Mouse (Mus musculus): ENCODE data around the gene Krtap19-2. TPM values are rescaled to one million over a fixed set of nuclear protein-coding genes. Genes with fewer than 3 reads are reported as not detected.

Krtap19-2 gene
- polyA plus RNA-seq, 1 experiment from 2014 or later: not detected

DNA sequence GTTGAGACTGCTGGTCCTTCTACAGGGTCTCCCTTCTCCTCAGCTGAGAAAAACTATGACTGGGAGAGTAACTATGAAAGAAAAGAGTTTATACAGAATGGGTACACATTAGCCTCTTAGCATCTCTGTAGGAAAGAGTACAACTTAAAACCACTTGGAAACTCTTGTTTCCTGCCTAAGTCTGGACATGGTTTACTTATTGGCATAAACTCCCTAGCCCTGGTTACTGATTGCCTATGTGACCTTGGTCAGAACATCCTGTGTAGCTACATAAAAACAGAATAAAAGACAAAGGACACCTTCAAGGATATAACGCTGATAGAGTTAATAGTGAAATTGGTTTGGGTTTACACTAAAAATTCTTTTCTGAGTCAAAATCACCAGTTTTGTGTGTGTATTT is 26.7 kb downstream of the Krtap19-2 start:
- no peak overlapping the region for H3K4me2 ChIP-seq (ENCODE audit: low read depth)
- H3K36me3 ChIP-seq (ENCODE audit: control insufficient read depth, insufficient read depth, low read length): no peaks in the 10 kb centered on the region
- no peak for DNase-seq (ENCODE audit: low spot score)
- H3K9me3 ChIP-seq (ENCODE audit: control insufficient read depth, low read length): no peaks in the 10 kb centered on the region
- H3K27me3 ChIP-seq (ENCODE audit: control insufficient read depth, insufficient read depth, low read length): no peaks in the 10 kb centered on the region
- no peak overlapping the region for H3K9ac ChIP-seq (ENCODE audit: low read length)
- H3K4me3 ChIP-seq (ENCODE audit: low read depth, low read length): no peak overlapping the region
- H3K27ac ChIP-seq (ENCODE audit: low read depth, low read length): no peak overlapping the region
- 92% methylated on average over 1 of the region's 1 CpGs for WGBS
- no peaks in the 10 kb centered on the region for H3K4me1 ChIP-seq (ENCODE audit: control insufficient read depth, insufficient read depth, low read length)
- no peak for ATAC-seq (ENCODE audit: insufficient read depth, low FRiP score, low TSS enrichment)

DNA sequence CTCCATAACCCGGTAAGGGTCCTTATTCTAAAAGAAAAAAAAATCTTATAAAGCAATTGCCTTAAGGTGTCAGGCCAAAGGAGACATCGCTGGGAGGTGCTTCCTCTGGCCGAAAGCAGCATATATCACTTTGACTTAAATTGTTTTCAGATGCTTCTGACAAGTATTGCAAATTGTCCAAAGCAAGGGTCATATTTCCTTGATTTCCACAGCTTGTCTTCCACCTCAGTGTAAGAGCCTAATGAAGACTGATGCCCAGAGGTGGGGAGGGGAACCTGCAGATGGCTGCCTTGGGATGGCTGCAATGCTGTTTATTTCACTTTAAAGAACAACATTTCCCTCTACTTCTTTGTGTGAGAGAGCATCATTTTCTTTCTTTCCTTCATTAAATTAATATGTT is 47.1 kb downstream of the Krtap19-2 start:
- H3K4me3 ChIP-seq (ENCODE audit: low read depth, low read length): no peak overlapping the region
- DNase-seq (ENCODE audit: low spot score): peak; percentile 14
- WGBS: 24% methylated on average over 3 of the region's 3 CpGs
- H3K9me3 ChIP-seq (ENCODE audit: control insufficient read depth, low read length): no peaks in the 10 kb centered on the region
- H3K27me3 ChIP-seq (ENCODE audit: control insufficient read depth, insufficient read depth, low read length): no peaks in the 10 kb centered on the region
- H3K9ac ChIP-seq (ENCODE audit: low read length): no peak overlapping the region
- H3K36me3 ChIP-seq (ENCODE audit: control insufficient read depth, insufficient read depth, low read length): no peaks in the 10 kb centered on the region
- H3K4me1 ChIP-seq (ENCODE audit: control insufficient read depth, insufficient read depth, low read length): no peaks in the 10 kb centered on the region
- ATAC-seq (ENCODE audit: insufficient read depth, low FRiP score, low TSS enrichment): peak; percentile 56
- no peak overlapping the region for H3K27ac ChIP-seq (ENCODE audit: low read depth, low read length)
- no peak overlapping the region for H3K4me2 ChIP-seq (ENCODE audit: low read depth)

DNA sequence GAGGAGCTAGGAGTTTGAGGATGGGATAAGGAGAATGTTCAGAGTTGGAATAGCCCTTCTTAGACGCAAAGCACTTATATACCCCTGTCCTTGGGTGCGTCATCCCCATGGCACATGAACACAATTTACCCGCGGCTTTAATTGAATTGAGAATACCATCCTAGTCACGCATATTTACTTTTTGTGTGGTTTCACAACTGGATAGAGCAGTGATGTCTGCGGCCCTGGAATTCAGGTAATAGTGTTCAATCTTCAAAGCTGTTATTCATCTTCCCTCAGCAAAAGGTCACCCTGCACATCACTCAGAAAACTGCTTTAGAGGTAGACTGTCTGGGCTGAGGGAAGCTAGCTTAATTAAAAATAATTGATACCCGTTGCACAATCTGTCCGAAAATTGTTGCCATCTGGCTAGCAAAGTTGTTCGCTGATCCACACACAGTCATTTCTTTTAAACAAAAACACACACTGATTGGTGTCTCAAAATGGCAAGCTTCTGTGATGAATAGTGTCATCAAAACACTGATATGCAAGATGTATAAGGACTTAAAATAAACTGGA is 47.9 kb downstream of the Krtap19-2 start, which contains the start of gene Krtap14:
Gene Krtap14 (minus strand): TSS at position 51 of the 558 bp plus-strand sequence.
- no peaks in the 10 kb centered on the region for H3K27me3 ChIP-seq (ENCODE audit: control insufficient read depth, insufficient read depth, low read length)
- 73% methylated on average over 9 of the region's 9 CpGs for WGBS
- H3K4me1 ChIP-seq (ENCODE audit: control insufficient read depth, insufficient read depth, low read length): no peaks in the 10 kb centered on the region
- no peak within 1 kb of the TSS for H3K27ac ChIP-seq (ENCODE audit: low read depth, low read length)
- H3K9me3 ChIP-seq (ENCODE audit: control insufficient read depth, low read length): no peaks in the 10 kb centered on the region
- DNase-seq (ENCODE audit: low spot score): no peak
- H3K9ac ChIP-seq (ENCODE audit: low read length): no peak within 1 kb of the TSS
- no peak within 1 kb of the TSS for H3K4me2 ChIP-seq (ENCODE audit: low read depth)
- no peak within 1 kb of the TSS for H3K4me3 ChIP-seq (ENCODE audit: low read depth, low read length)
- H3K36me3 ChIP-seq (ENCODE audit: control insufficient read depth, insufficient read depth, low read length): no peaks in the 10 kb centered on the region
- no peak for ATAC-seq (ENCODE audit: insufficient read depth, low FRiP score, low TSS enrichment)

DNA sequence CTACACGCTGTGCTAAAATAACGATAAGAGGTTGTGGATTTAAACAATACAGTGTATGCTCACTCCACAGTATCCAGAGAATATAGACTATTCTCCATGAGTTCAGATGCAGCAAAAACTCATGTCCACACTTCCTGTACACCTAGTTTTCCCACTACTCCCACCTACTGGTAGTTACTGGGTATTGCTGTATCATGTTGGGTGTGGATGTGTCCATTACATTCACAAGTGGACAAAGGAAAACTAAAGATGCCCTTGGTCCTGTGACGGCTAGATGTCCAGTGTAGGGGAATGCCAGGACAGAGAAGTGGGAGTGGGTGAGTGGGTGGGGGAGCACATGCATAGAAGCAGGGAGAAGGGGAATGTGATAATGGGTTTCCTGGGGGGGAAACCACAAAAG is 50.3 kb downstream of the Krtap19-2 start:
- ATAC-seq (ENCODE audit: insufficient read depth, low FRiP score, low TSS enrichment) (peak; percentile 45; the same call in 1 of the 2 replicates), DNase-seq (ENCODE audit: low spot score) (no peak)
- WGBS: 75% methylated on average over 3 of the region's 3 CpGs

More for the DNA sequence above, 50.3 kb downstream of the Krtap19-2 start:
- Histone ChIP-seq H3K27ac (ENCODE audit: low read depth, low read length) (no peak overlapping the region), H3K9ac (ENCODE audit: low read length) (no peak overlapping the region), H3K4me2 (ENCODE audit: low read depth) (no peak overlapping the region), H3K4me1 (ENCODE audit: control insufficient read depth, insufficient read depth, low read length) (no peaks in the 10 kb centered on the region), H3K4me3 (ENCODE audit: low read depth, low read length) (no peak overlapping the region), H3K36me3 (ENCODE audit: control insufficient read depth, insufficient read depth, low read length) (no peaks in the 10 kb centered on the region), H3K9me3 (ENCODE audit: control insufficient read depth, low read length) (no peaks in the 10 kb centered on the region), H3K27me3 (ENCODE audit: control insufficient read depth, insufficient read depth, low read length) (no peaks in the 10 kb centered on the region)

Other genes with a start within 250 kb of the Krtap19-2 start
- not detected in 2 replicates for gene 2310079G19Rik, start 246.6 kb downstream of the Krtap19-2 start, polyA plus RNA-seq (2014; fragmentation: Nextera tagmentation; extraction: Ambion mirVana)
- gene Krtap26-1, start 226.5 kb downstream of the Krtap19-2 start, polyA plus RNA-seq (2014; fragmentation: Nextera tagmentation; extraction: Ambion mirVana): not detected in 2 replicates
- not detected in 2 replicates for gene Krtap27-1, start 202.6 kb downstream of the Krtap19-2 start, polyA plus RNA-seq (2014; fragmentation: Nextera tagmentation; extraction: Ambion mirVana)
- not detected in 2 replicates for gene 2310061N02Rik, start 166.3 kb downstream of the Krtap19-2 start, polyA plus RNA-seq (2014; fragmentation: Nextera tagmentation; extraction: Ambion mirVana)
- not detected in 2 replicates for gene Krtap13-1, start 145.4 kb downstream of the Krtap19-2 start, polyA plus RNA-seq (2014; fragmentation: Nextera tagmentation; extraction: Ambion mirVana)
- gene Krtap13, start 122.6 kb downstream of the Krtap19-2 start, polyA plus RNA-seq (2014; fragmentation: Nextera tagmentation; extraction: Ambion mirVana): not detected in 2 replicates
- not detected in 2 replicates for gene 2310034C09Rik, start 115.4 kb downstream of the Krtap19-2 start, polyA plus RNA-seq (2014; fragmentation: Nextera tagmentation; extraction: Ambion mirVana)
- not detected in 2 replicates for gene 2310057N15Rik, start 100.1 kb downstream of the Krtap19-2 start, polyA plus RNA-seq (2014; fragmentation: Nextera tagmentation; extraction: Ambion mirVana)
- gene Gm5965, start 96.4 kb downstream of the Krtap19-2 start, polyA plus RNA-seq (2014; fragmentation: Nextera tagmentation; extraction: Ambion mirVana): not detected in 2 replicates
- not detected in 2 replicates for gene Gm20741, start 62.0 kb downstream of the Krtap19-2 start, polyA plus RNA-seq (2014; fragmentation: Nextera tagmentation; extraction: Ambion mirVana)
- gene Krtap15, start 54.1 kb downstream of the Krtap19-2 start, polyA plus RNA-seq (2014; fragmentation: Nextera tagmentation; extraction: Ambion mirVana): not detected in 2 replicates
- gene Krtap14, start 48.1 kb downstream of the Krtap19-2 start, polyA plus RNA-seq (2014; fragmentation: Nextera tagmentation; extraction: Ambion mirVana): not detected in 2 replicates
- gene Krtap19-1, start 4.9 kb downstream of the Krtap19-2 start, polyA plus RNA-seq (2014; fragmentation: Nextera tagmentation; extraction: Ambion mirVana): not detected in 2 replicates
- not detected in 2 replicates for gene Krtap19-3, start 3.8 kb upstream of the Krtap19-2 start, polyA plus RNA-seq (2014; fragmentation: Nextera tagmentation; extraction: Ambion mirVana)
- gene Krtap19-4, start 10.8 kb upstream of the Krtap19-2 start, polyA plus RNA-seq (2014; fragmentation: Nextera tagmentation; extraction: Ambion mirVana): not detected in 2 replicates
- gene Krtap19-5, start 22.2 kb upstream of the Krtap19-2 start, polyA plus RNA-seq (2014; fragmentation: Nextera tagmentation; extraction: Ambion mirVana): not detected in 2 replicates
- not detected in 2 replicates for gene Krtap19-9b, start 58.0 kb upstream of the Krtap19-2 start, polyA plus RNA-seq (2014; fragmentation: Nextera tagmentation; extraction: Ambion mirVana)
- not detected in 2 replicates for gene Krtap16-3, start 88.6 kb upstream of the Krtap19-2 start, polyA plus RNA-seq (2014; fragmentation: Nextera tagmentation; extraction: Ambion mirVana)
- not detected in 2 replicates for gene Krtap22-2, start 136.5 kb upstream of the Krtap19-2 start, polyA plus RNA-seq (2014; fragmentation: Nextera tagmentation; extraction: Ambion mirVana)
- not detected in 2 replicates for gene Gm10229, start 141.0 kb upstream of the Krtap19-2 start, polyA plus RNA-seq (2014; fragmentation: Nextera tagmentation; extraction: Ambion mirVana)
- not detected in 2 replicates for gene Krtap6-1, start 157.4 kb upstream of the Krtap19-2 start, polyA plus RNA-seq (2014; fragmentation: Nextera tagmentation; extraction: Ambion mirVana)
- gene Gm10228, start 167.2 kb upstream of the Krtap19-2 start, polyA plus RNA-seq (2014; fragmentation: Nextera tagmentation; extraction: Ambion mirVana): not detected in 2 replicates
- not detected in 2 replicates for gene Krtap6-5, start 173.6 kb upstream of the Krtap19-2 start, polyA plus RNA-seq (2014; fragmentation: Nextera tagmentation; extraction: Ambion mirVana)
- not detected in 2 replicates for gene 1110025L11Rik, start 189.7 kb upstream of the Krtap19-2 start, polyA plus RNA-seq (2014; fragmentation: Nextera tagmentation; extraction: Ambion mirVana)
- gene Krtap6-3, start 209.7 kb upstream of the Krtap19-2 start, polyA plus RNA-seq (2014; fragmentation: Nextera tagmentation; extraction: Ambion mirVana): not detected in 2 replicates